Mouse (Mus musculus): ENCODE measurements around the gene Pex5l. TPM values are rescaled to one million over a fixed set of nuclear protein-coding genes. Genes with fewer than 3 reads are reported as not detected.

Gene Pex5l
- polyA plus RNA-seq, 1 experiment from 2014 or later, result 3.6 TPM

DNA sequence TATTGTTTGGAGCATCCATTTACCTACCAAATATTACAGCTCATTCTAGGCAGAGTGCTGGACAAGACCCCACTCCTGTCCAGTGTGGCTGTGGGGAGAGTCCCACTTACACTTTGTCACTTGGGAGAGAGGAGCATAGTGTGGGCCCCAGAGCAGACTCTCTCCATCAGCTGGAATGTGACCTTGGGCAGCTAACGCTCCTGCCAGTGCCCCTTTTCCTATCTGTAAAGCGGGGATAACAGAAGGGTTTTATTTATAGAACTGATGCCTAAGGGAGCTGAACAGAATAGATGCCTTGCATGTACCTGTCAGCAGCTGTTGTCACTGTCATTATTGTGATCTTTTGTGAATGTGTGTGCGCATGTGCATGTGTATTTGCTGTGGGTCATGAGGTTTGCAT is 234.6 kb downstream of the Pex5l start:
- no peak overlapping the region for H3K9ac ChIP-seq
- H3K4me3 ChIP-seq, result no peak overlapping the region
- no peaks in the 10 kb centered on the region for H3K27me3 ChIP-seq
- H3K36me3 ChIP-seq, result no peaks in the 10 kb centered on the region
- no peaks in the 10 kb centered on the region for H3K9me3 ChIP-seq
- H3K4me2 ChIP-seq, result no peak overlapping the region
- 95% methylated on average over 3 of the region's 3 CpGs for WGBS
- H3K27ac ChIP-seq (replicated peaks), result no peak overlapping the region
- H3K4me1 ChIP-seq (replicated peaks), result peaks cover 7% of the 10 kb centered on the region; the same call in 1 of the 2 replicates
- no peak for ATAC-seq (ENCODE audit: low read depth)

DNA sequence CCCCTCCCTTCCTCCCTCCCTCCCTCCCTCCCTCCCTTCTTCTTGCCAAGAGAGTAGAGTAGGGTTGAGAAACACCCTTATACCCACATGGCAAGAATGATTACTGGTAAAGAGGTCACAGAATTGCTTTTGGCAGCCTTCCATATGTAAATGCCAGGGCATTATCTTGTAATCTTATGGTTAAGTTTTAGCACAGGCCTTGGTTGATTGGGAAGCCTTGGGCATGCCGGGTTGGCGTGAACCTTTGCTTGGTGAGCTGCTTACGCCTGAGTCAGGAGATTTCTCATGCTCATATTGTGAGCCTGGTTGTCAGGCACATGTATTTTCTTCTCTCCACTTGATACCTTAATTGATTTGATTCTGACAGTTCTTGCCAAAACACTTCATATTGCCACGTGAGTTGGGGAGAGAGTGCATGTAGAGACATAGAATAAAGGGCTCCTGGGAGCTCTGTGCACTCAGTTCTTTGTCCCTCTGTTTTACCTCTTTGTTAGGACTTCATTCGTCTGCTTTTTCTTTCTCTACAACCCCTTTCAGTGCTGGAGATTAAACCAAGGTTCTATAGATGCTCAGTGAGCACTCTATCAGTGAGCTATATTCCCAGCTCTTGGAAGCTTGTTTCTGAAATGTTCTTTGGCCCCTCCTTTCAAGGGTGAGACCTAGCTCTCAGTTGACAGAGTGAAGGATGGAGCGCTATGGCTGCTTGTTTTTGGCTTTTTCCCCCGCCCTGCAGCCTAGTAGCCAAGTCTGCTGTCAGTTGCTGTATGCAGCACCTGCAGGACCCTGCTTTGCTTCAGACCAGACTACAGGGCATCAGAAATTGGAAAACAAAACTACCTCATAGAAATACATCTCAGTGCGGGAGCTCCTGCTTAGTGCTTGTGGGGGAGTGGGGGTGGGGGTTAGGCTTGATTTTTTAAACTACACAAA is 236.9 kb downstream of the Pex5l start:
- Histone ChIP-seq H3K4me3 (no peak overlapping the region), H3K27ac (replicated peaks) (no peak overlapping the region), H3K4me2 (no peak overlapping the region), H3K9me3 (no peaks in the 10 kb centered on the region), H3K27me3 (no peaks in the 10 kb centered on the region), H3K9ac (no peak overlapping the region), H3K36me3 (peaks cover 14% of the 10 kb centered on the region), H3K4me1 (replicated peaks) (peaks cover 7% of the 10 kb centered on the region; the same call in 1 of the 2 replicates)
- no peak for ATAC-seq (ENCODE audit: low read depth)
- 74% methylated on average over 8 of the region's 8 CpGs for WGBS

DNA sequence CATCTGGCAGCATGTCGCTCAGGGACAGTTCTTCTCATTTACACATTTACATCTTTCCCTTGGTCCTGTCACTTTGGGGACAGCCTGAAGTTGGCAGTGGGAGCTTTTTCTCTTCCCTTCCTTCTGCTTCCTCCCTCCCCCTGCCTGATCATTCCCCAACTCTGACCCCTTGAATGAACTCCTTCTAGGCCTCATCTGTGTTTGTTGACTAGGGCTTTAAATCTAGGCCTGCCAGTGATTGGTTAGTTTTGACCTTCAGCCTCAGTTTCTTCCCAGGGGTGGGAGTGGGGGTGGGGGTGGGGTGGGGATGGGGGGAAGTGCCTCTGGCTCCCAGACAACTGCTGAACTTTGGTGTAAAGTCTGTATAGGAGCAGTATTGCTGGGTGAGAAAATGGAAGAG is 238.4 kb downstream of the Pex5l start:
- Histone ChIP-seq H3K9me3 (no peaks in the 10 kb centered on the region), H3K9ac (no peak overlapping the region), H3K4me3 (no peak overlapping the region), H3K27ac (replicated peaks) (no peak overlapping the region), H3K4me1 (replicated peaks) (0 out of 2 replicates have a peak, but pooled peaks cover 4% of the 10 kb centered on the region), H3K4me2 (no peak overlapping the region), H3K36me3 (peaks cover 14% of the 10 kb centered on the region), H3K27me3 (no peaks in the 10 kb centered on the region)
- 71% methylated on average over 1 of the region's 1 CpGs for WGBS
- no peak for ATAC-seq (ENCODE audit: low read depth)

DNA sequence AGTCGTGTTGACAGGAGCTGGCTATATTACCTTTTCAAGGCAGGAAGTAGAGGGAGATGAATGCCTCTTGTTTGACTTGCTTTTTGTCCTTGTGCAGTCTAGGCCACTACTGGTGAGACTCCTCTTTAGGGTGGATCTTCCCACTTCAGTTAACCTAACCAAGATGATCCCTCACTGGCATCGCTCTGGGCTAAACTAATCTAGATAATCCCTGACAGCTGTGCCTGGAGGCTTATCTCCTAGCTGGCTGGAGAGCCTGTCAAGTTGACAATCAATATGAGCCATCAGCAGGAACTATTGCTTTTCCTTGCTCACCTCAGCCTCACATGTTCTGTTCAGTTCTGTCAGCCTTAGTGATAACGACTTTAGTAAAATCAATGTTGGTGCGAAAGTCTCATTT is 239.6 kb downstream of the Pex5l start:
- Histone ChIP-seq H3K4me2 (no peak overlapping the region), H3K27me3 (no peaks in the 10 kb centered on the region), H3K36me3 (peaks cover 14% of the 10 kb centered on the region), H3K4me1 (replicated peaks) (0 out of 2 replicates have a peak, but pooled peaks cover 4% of the 10 kb centered on the region), H3K27ac (replicated peaks) (no peak overlapping the region), H3K9ac (no peak overlapping the region), H3K9me3 (no peaks in the 10 kb centered on the region), H3K4me3 (no peak overlapping the region)
- no peak for ATAC-seq (ENCODE audit: low read depth)
- WGBS, result 69% methylated on average over 4 of the region's 4 CpGs
